Mouse (Mus musculus) lung, postnatal 0 days (tissue): Measurements from ENCODE around the gene Fndc5. TPM values are rescaled to one million over a fixed set of nuclear protein-coding genes. Genes with fewer than 3 reads are reported as not detected.

Experiments used
- ATAC-seq: fragments of 200-750 bp; cut with Nextera tagmentation; 2 replicates; pipeline ENCODE4 v1.8.0; 2017; ENCODE audit warnings: moderate library complexity
- DNase-seq: peaks from one replicate; pipeline ENCODE4 v3.0.0-alpha.2; 2016; ENCODE audit warnings: low spot score
- H3K27ac ChIP-seq: fragments of 300-500 bp; sonication (generic); 2 replicates; pipeline ENCODE4 v1.5.1; 2014; ENCODE audit warnings: antibody characterized with exemption, mild to moderate bottlenecking, low read length, mixed read lengths
- H3K27me3 ChIP-seq: fragments of 300-500 bp; sonication (generic); replicated peaks from 2 replicates; pipeline ENCODE4 v1.6.1; 2014; ENCODE audit warnings: low read length, mixed read lengths; ENCODE audit not compliant: insufficient read depth
- H3K36me3 ChIP-seq: fragments of 300-500 bp; sonication (generic); 2 replicates; pipeline ENCODE4 v1.6.1; 2014; ENCODE audit warnings: low read length, mixed read lengths; ENCODE audit not compliant: insufficient read depth
- H3K4me1 ChIP-seq: fragments of 300-500 bp; sonication (generic); 2 replicates; pipeline ENCODE4 v1.6.1; 2014; ENCODE audit warnings: antibody characterized with exemption, low read depth, low read length, mixed read lengths; ENCODE audit not compliant: insufficient read depth
- H3K4me2 ChIP-seq: fragments of 300-500 bp; sonication (generic); replicated peaks from 2 replicates; pipeline ENCODE4 v1.6.1; 2014; ENCODE audit warnings: low read depth, mild to moderate bottlenecking, low read length, moderate library complexity, mixed read lengths
- H3K4me3 ChIP-seq: fragments of 300-500 bp; sonication (generic); 2 replicates; pipeline ENCODE4 v1.5.1; 2014; ENCODE audit warnings: low read depth, low read length
- H3K9ac ChIP-seq: fragments of 300-500 bp; sonication (generic); replicated peaks from 2 replicates; pipeline ENCODE4 v1.6.1; 2014; ENCODE audit warnings: low read depth, mild to moderate bottlenecking
- H3K9me3 ChIP-seq: fragments of 300-500 bp; sonication (generic); 2 replicates; pipeline ENCODE4 v1.6.1; 2016; ENCODE audit warnings: low read length, mixed read lengths
- CTCF ChIP-seq: IDR thresholded peaks from 2 replicates; pipeline ENCODE4 v1.5.1; 2016; ENCODE audit warnings: antibody characterized with exemption, mild to moderate bottlenecking
- EP300 ChIP-seq: IDR thresholded peaks from 2 replicates; pipeline ENCODE4 v1.6.1; 2016; ENCODE audit warnings: antibody characterized with exemption, mild to moderate bottlenecking, control low read depth
- WGBS: fragments of 180-500 bp; shearing (Covaris S2); extraction: QIAGEN DNeasy Blood & Tissue Kit; methylation state at CpG from one replicate; pipeline ENCODE4 v1.1.7; 2014; 5-methylcytosine and 5-hydroxymethylcytosine counted together
- polyA plus RNA-seq: library from polyadenylated mRNA; unstranded; fragments of >200 nt; fragmentation: Nextera tagmentation; extraction: Ambion mirVana; gene quantifications from 2 replicates; pipeline ENCODE4 v1.2.1, GENCODE M21; 2015

Gene Fndc5
- polyA plus RNA-seq, 1 experiment from 2014 or later = 7.6 TPM

- H3K27me3 ChIP-seq = no peaks in the 10 kb centered on the region
- no peaks in the 10 kb centered on the region for H3K9me3 ChIP-seq
- H3K9ac ChIP-seq = no peak overlapping the region
- peaks cover 17% of the 10 kb centered on the region; the same call in 1 of the 2 replicates for H3K36me3 ChIP-seq
- no peak overlapping the region for H3K4me3 ChIP-seq
- ATAC-seq (no peak), DNase-seq (no peak)
- H3K4me1 ChIP-seq = no peaks in the 10 kb centered on the region
- TF ChIP-seq EP300 = no peak
- no peak; the same call in 1 of the 2 replicates for TF ChIP-seq CTCF
- WGBS = 71% methylated on average over 1 of the region's 1 CpGs
- no peak overlapping the region for H3K4me2 ChIP-seq
- no peak overlapping the region for H3K27ac ChIP-seq
Observed at GRCm38 (mm10) chr4:129172529-129172928, 35.7 kb downstream of the Fndc5 start.

- no peak overlapping the region for H3K4me3 ChIP-seq
- ATAC-seq (no peak), DNase-seq (peak; percentile 22)
- no peak overlapping the region for H3K27ac ChIP-seq
- no peak overlapping the region for H3K4me2 ChIP-seq
- no peaks in the 10 kb centered on the region for H3K9me3 ChIP-seq
- no peaks in the 10 kb centered on the region; the same call in 1 of the 2 replicates for H3K36me3 ChIP-seq
- H3K27me3 ChIP-seq = no peaks in the 10 kb centered on the region
- no peak overlapping the region for H3K9ac ChIP-seq
- no peak for TF ChIP-seq EP300
- peak; percentile 50 for TF ChIP-seq CTCF
- no peaks in the 10 kb centered on the region for H3K4me1 ChIP-seq
- WGBS = 69% methylated on average over 1 of the region's 1 CpGs
Observed at GRCm38 (mm10) chr4:129179560-129179959, 42.8 kb downstream of the Fndc5 start.

- peak overlapping the region; percentile 88 for H3K4me2 ChIP-seq
- H3K4me1 ChIP-seq = peaks cover 10% of the 10 kb centered on the region
- H3K4me3 ChIP-seq = peak overlapping the region; percentile 82; the same call in 1 of the 2 replicates
- H3K27me3 ChIP-seq = no peaks in the 10 kb centered on the region
- 39% methylated on average over 5 of the region's 5 CpGs for WGBS
- no peaks in the 10 kb centered on the region for H3K9me3 ChIP-seq
- ATAC-seq = no peak
- no peak for DNase-seq
- H3K36me3 ChIP-seq = no peaks in the 10 kb centered on the region
- H3K9ac ChIP-seq = no peak overlapping the region; the same call in 1 of the 2 replicates
- no peak for TF ChIP-seq CTCF
- 0 out of 2 replicates have a peak overlapping the region, but pooled peaks have one; percentile 90 for H3K27ac ChIP-seq
Observed at GRCm38 (mm10) chr4:129188041-129188659, 51.4 kb downstream of the Fndc5 start.

GRCm38 (mm10) chr4:129188803-129189541, 52.2 kb downstream of the Fndc5 start:
- DNase-seq (peak; percentile 54), ATAC-seq (peak; percentile 63)
- H3K9me3 ChIP-seq = no peaks in the 10 kb centered on the region
- no peaks in the 10 kb centered on the region for H3K36me3 ChIP-seq
- H3K4me3 ChIP-seq = peak overlapping the region; percentile 82
- H3K4me1 ChIP-seq = peaks cover 10% of the 10 kb centered on the region
- peak overlapping the region; percentile 88 for H3K4me2 ChIP-seq
- peak overlapping the region; percentile 73 for H3K9ac ChIP-seq
- TF ChIP-seq CTCF (peak; percentile 12; the same call in 1 of the 2 replicates), EP300 (no peak)
- peak overlapping the region; percentile 90 for H3K27ac ChIP-seq
- no peaks in the 10 kb centered on the region for H3K27me3 ChIP-seq
- 2% methylated on average over 28 of the region's 74 CpGs for WGBS

GRCm38 (mm10) chr4:129189542-129190519, 53.0 kb downstream of the Fndc5 start, which contains the start of the genes S100pbp and Yars:
Gene S100pbp, minus strand, starts transcription at chr4:129189727.
Gene Yars, plus strand, starts transcription at chr4:129189760.
- Histone ChIP-seq H3K4me3 (peak within 1 kb of the TSS; percentile 82), H3K36me3 (no peaks in the 10 kb centered on the region), H3K27ac (peak within 1 kb of the TSS; percentile 90), H3K9me3 (no peaks in the 10 kb centered on the region), H3K4me1 (peaks cover 10% of the 10 kb centered on the region), H3K27me3 (no peaks in the 10 kb centered on the region), H3K4me2 (peak within 1 kb of the TSS; percentile 89), H3K9ac (peak within 1 kb of the TSS; percentile 73)
- ATAC-seq = peak; percentile 94
- 0% methylated on average over 55 of the region's 58 CpGs for WGBS
- peak; percentile 99 for DNase-seq
- peak; percentile 71 for TF ChIP-seq EP300
- TF ChIP-seq CTCF = peak; percentile 51
